Mouse (Mus musculus) left cerebral cortex, postnatal 36 days (tissue): ENCODE measurements around the gene Gm7030. TPM values are rescaled to one million over a fixed set of nuclear protein-coding genes. Genes with fewer than 3 reads are reported as not detected.
"Not testable (repeated sequence)": the region's sequence is repeated elsewhere in the genome, so short reads cannot be mapped to it uniquely, and the experiment has no call there.

Source experiments
- DNase-seq, 2 experiments: peaks; one replicate each; pipeline ENCODE4 v3.0.0; 2021 to 2022; ENCODE audit warnings: low spot score in 2 of 2, mixed read lengths in 1 of 2
- intact Hi-C: fragments of 180-260 bp; cut with DNase I; formaldehyde crosslinking; loops from one replicate; pipeline ENCODE4 v1.15.1; 2025
- total RNA-seq, 2 experiments: library from RNA; stranded (reverse); gene quantifications; 2 replicates each; pipeline ENCODE4 v1.2.3; 2021

Gene Gm7030
- total RNA-seq, 2 experiments from 2014 or later = not detected

GRCm38 (mm10) chr17:36091933-36092332 is 37.3 kb downstream of the Gm7030 start:
- intact Hi-C loops, DNase-seq: not testable (repeated sequence)

DNA sequence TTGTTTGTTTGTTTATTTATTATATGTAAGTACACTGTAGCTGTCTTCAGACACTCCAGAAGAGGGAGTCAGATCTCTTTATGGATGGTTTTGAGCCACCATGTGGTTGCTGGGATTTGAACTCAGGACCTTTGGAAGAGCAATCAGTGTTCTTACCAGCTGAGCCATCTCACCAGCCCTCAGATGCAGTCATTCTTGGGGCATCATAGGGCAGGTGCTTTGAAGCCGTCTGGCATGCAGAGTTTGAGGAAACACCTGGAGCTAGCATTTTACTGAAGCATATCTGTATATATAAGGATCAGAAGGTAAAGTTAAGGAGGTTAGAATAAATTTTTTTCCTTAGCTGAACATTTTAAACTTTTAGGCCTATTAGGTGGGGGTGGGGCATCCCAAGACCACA is 43.2 kb downstream of the Gm7030 start:
- DNase-seq, intact Hi-C loops: not testable (repeated sequence)

- no peak for DNase-seq
- intact Hi-C loops = no loop called here
Measured at GRCm38 (mm10) chr17:36083870-36084451, 45.3 kb downstream of the Gm7030 start.

DNA sequence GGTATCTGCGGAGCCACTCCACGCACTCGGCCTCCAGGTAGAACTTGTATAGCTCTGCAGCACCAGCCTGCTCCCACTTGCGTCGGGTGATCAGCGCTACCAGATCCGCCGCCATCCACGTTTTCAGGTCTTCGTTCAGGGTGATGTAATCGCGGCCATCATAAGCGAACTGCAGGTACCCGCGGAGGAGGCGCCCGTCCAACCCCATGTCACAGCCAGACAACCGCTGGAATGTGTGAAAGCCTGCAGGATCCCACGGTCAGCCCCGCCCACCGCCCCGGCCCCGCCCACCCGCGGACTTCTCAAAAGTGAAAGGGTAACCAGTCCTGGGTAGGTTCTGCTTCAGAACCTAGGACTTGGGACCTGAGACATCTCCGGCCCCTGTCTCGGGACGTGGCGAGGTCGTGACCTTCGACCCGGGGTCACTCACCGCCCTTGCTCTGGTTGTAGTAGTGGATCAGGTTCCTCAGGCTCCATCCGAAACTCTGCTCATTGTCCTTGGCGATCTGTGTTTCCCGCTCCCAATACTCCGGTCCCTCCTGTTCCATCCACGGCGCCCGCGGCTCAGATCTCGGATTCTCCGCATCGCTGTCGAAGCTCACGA is 45.9 kb downstream of the Gm7030 start:
- DNase-seq = no peak
- intact Hi-C loops = no loop called here

GRCm38 (mm10) chr17:36082519-36083232 is 46.5 kb downstream of the Gm7030 start:
- DNase-seq, intact Hi-C loops: not testable (repeated sequence)

DNA sequence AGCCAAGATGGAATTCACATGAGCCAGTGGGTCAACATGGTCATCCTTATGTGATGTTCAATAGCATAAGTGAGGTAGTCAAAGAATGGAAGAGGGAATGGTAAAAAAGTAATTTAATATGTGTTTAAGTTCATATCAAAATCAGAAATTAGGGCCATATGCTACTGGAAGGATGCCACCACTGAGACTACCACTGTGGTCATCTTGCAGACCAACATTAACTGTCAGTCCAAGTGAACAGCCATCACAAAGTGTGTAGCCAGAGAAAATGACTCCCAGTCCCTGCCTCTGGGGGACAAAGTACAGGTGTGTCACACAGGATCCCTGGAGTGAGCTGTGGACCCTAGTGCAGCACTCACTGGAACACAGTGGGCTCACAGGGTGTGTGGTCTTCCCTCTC is 47.3 kb downstream of the Gm7030 start:
- DNase-seq, intact Hi-C loops: not testable (repeated sequence)

GRCm38 (mm10) chr17:36060829-36061228 is 68.4 kb downstream of the Gm7030 start:
- intact Hi-C loops = loop anchor here (10.0 kb wide), 2 partner anchors 74 to 134 kb away; partner anchors contain the start of gene H2-T3
- peak; percentile 79 to 85 for DNase-seq

Other genes starting within 250 kb of the Gm7030 start
- gene Dhx16, start 249.6 kb downstream of the Gm7030 start, total RNA-seq = 10 to 100 TPM; 26.0 to 32.0 TPM
- gene 2310061I04Rik, start 232.0 kb downstream of the Gm7030 start, total RNA-seq = 10 to 100 TPM; 58.4 to 62.0 TPM
- gene Atat1, start 219.3 kb downstream of the Gm7030 start, total RNA-seq = 10 to 100 TPM; 51.1 to 63.9 TPM
- gene Mrps18b, start 213.0 kb downstream of the Gm7030 start, total RNA-seq = 10 to 100 TPM; 38.0 to 46.2 TPM
- gene Ppp1r10, start 213.0 kb downstream of the Gm7030 start, total RNA-seq = 10 to 100 TPM; 62.5 to 84.5 TPM
- 10 to 100 TPM; 71.0 to 77.8 TPM for gene Abcf1, start 159.7 kb downstream of the Gm7030 start, total RNA-seq
- 100 to 1,000 TPM; 173 to 198 TPM for gene Gnl1, start 149.6 kb downstream of the Gm7030 start, total RNA-seq
- 10 to 100 TPM; 36.9 to 40.0 TPM for gene Prr3, start 149.2 kb downstream of the Gm7030 start, total RNA-seq
- gene H2-T24, start 108.9 kb downstream of the Gm7030 start, total RNA-seq = 1 to 10 TPM; 1.1 to 2.2 TPM
- gene H2-T23, start 96.6 kb downstream of the Gm7030 start, total RNA-seq = 10 to 100 TPM; 12.6 to 15.1 TPM
- gene H2-T22, start 86.7 kb downstream of the Gm7030 start, total RNA-seq = 10 to 100 TPM; 11.0 to 12.2 TPM
- gene Gm6034, start 86.5 kb downstream of the Gm7030 start, total RNA-seq = under 1 TPM in 1 of 2 experiments, not detected in 1; 0.27 TPM
- gene Gm11127, start 71.1 kb downstream of the Gm7030 start, total RNA-seq = 1 to 10 TPM in 1 of 2 experiments, under 1 TPM in 1; 0.59 to 1.9 TPM
- not detected for gene Gm19684, start 7.7 kb downstream of the Gm7030 start, total RNA-seq
- gene Gm8909, start 39.1 kb upstream of the Gm7030 start, total RNA-seq = not detected
- gene H2-T3, start 60.9 kb upstream of the Gm7030 start, total RNA-seq = not detected
- gene Rpp21, start 128.6 kb upstream of the Gm7030 start, total RNA-seq = 10 to 100 TPM; 35.7 to 39.5 TPM
- 10 to 100 TPM; 18.9 to 25.2 TPM for gene Trim39, start 142.8 kb upstream of the Gm7030 start, total RNA-seq
- gene H2-M10.2, start 157.1 kb upstream of the Gm7030 start, total RNA-seq = not detected
- gene H2-M10.1, start 196.7 kb upstream of the Gm7030 start, total RNA-seq = not detected
- not detected for gene H2-M10.3, start 239.0 kb upstream of the Gm7030 start, total RNA-seq